Comparison of ENCODE assay signal across 8 mouse cellular contexts in the genomic region with DNA sequence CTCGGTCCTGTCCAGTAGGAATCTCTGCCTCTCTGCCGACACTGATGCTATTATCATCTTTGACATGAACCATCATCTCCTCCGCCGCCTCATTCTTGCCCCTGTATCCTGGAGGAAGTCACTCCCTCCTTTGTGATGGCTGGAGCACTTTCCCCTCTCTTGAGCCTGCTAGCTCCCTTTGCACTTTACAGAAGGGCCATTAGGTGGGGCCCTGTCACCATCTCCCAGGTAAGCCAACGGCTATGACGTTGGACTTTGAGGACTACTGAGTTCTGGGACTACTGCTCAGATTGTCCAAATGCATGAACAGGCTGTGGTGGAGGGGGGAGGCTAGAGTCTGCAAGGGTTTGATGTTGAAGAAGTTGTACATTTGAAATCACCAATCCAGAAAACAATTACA.
A peak's percentile ranks its signal among the peaks of the same experiment; 100 is the strongest.
DNase-seq lines count a peak whose midpoint lies in the region.

No protein-coding gene starts in this region.

- no peaks in the 10 kb centered on the region for H3K9me3 ChIP-seq in heart, embryonic 10.5 days

- peaks cover 25% of the 10 kb centered on the region for H3K4me1 ChIP-seq in heart, embryonic 10.5 days

- no peaks in the 10 kb centered on the region for H3K36me3 ChIP-seq in heart, embryonic 10.5 days

- H3K27ac ChIP-seq in heart, embryonic 10.5 days, result no peak overlapping the region

- peak; percentile 30 to 34 for DNase-seq in left cerebral cortex, adult 18-20 months (ENCODE audit: low spot score in 2 of 2)
- no peak for DNase-seq in left cerebral cortex, postnatal 36 days (ENCODE audit: low spot score in 2 of 2)
- DNase-seq in adrenal gland, adult 18-20 months (ENCODE audit: low spot score in 2 of 2), result peak; percentile 22 to 45
- DNase-seq in embryo, embryonic 10 days (ENCODE audit: low spot score), result peak; percentile 72
- peak; percentile 79 for DNase-seq in heart, embryonic 10.5 days (ENCODE audit: low spot score)
- peak; percentile 79 for DNase-seq in kidney, postnatal 10 days
- DNase-seq in lung, postnatal 36 days, result peak; percentile 75
- DNase-seq in testis, postnatal 10 days (ENCODE audit: low spot score), result peak; percentile 69

- H3K27me3 ChIP-seq in heart, embryonic 10.5 days (ENCODE audit: insufficient read depth, poor library complexity, severe bottlenecking), result no peaks in the 10 kb centered on the region

- no peak overlapping the region for H3K4me3 ChIP-seq in heart, embryonic 10.5 days

- intact Hi-C loops in left cerebral cortex, postnatal 36 days (cut with DNase I), result loop anchor here (2.0 kb wide), 1 partner anchor 193 kb away; no protein-coding TSS in a partner anchor

- 27% methylated on average over 6 of the region's 6 CpGs for WGBS in heart, embryonic 10.5 days

Comparison
In these comparisons a context has a peak if more than half of its experiments do, and no peak if none do; other contexts are left out.
1. DNase-seq: peak in left cerebral cortex, adult 18-20 months (2 of 2), adrenal gland, adult 18-20 months (2 of 2), embryo, embryonic 10 days (single experiment), heart, embryonic 10.5 days (single experiment), kidney, postnatal 10 days (single experiment), lung, postnatal 36 days (single experiment) and testis, postnatal 10 days (single experiment); none in left cerebral cortex, postnatal 36 days (0 of 2).